Mouse (Mus musculus) liver, embryonic 14.5 days (tissue): Measurements from ENCODE around the gene Armh2.

Experiments
- CTCF ChIP-seq: IDR thresholded peaks from 2 replicates; pipeline ENCODE4 v1.5.1; 2016; ENCODE audit warnings: antibody characterized with exemption, low read depth, control low read depth
- EP300 ChIP-seq: IDR thresholded peaks from 2 replicates; pipeline ENCODE4 v1.6.1; 2016; ENCODE audit warnings: antibody characterized with exemption, low read depth

- TF ChIP-seq CTCF (no peak), EP300 (no peak)
Measured at GRCm38 (mm10) chr13:24786014-24786490, 45.0 kb downstream of the Armh2 start.
